Mouse (Mus musculus): ENCODE data around the gene Foxk1. TPM values are rescaled to one million over a fixed set of nuclear protein-coding genes. Genes with fewer than 3 reads are reported as not detected.
A peak's percentile ranks its signal among the peaks of the same experiment; 100 is the strongest.

The Foxk1 gene
- polyA plus RNA-seq, 1 experiment from 2014 or later: 7.9 TPM

- Histone ChIP-seq H3K4me1 (peaks cover 47% of the 10 kb centered on the region), H3K4me3 (peak overlapping the region; percentile 94), H3K9me3 (replicated peaks) (no peaks in the 10 kb centered on the region), H3K27me3 (no peaks in the 10 kb centered on the region), H3K9ac (peak overlapping the region; percentile 44; the same call in 1 of the 2 replicates), H3K27ac (peak overlapping the region; percentile 62), H3K4me2 (replicated peaks) (peak overlapping the region; percentile 93), H3K36me3 (no peaks in the 10 kb centered on the region)
- no peak for ATAC-seq (ENCODE audit: low FRiP score)
- WGBS: 23% methylated on average over 17 of the region's 17 CpGs
These were observed 965 bp upstream of the Foxk1 start for GRCm38 (mm10) chr5:142400181-142400883.

GRCm38 (mm10) chr5:142401641-142402625, 636 bp downstream of the Foxk1 start:
- peak overlapping the region; percentile 93 for H3K4me2 ChIP-seq (replicated peaks)
- H3K9me3 ChIP-seq (replicated peaks): no peaks in the 10 kb centered on the region
- ATAC-seq (ENCODE audit: low FRiP score): peak; percentile 51
- H3K4me3 ChIP-seq: peak overlapping the region; percentile 94
- no peaks in the 10 kb centered on the region for H3K27me3 ChIP-seq
- peaks cover 5% of the 10 kb centered on the region; the same call in 1 of the 2 replicates for H3K36me3 ChIP-seq
- 1% methylated on average over 63 of the region's 67 CpGs for WGBS
- H3K4me1 ChIP-seq: peaks cover 54% of the 10 kb centered on the region
- peak overlapping the region; percentile 90 for H3K9ac ChIP-seq
- peak overlapping the region; percentile 87 for H3K27ac ChIP-seq

GRCm38 (mm10) chr5:142403694-142404093, 2.4 kb downstream of the Foxk1 start:
- 89% methylated on average over 3 of the region's 3 CpGs for WGBS
- Histone ChIP-seq H3K9ac (peak overlapping the region; percentile 35; the same call in 1 of the 2 replicates), H3K27ac (no peak overlapping the region), H3K27me3 (no peaks in the 10 kb centered on the region), H3K4me2 (replicated peaks) (peak overlapping the region; percentile 93), H3K36me3 (peaks cover 5% of the 10 kb centered on the region; the same call in 1 of the 2 replicates), H3K4me1 (peaks cover 61% of the 10 kb centered on the region), H3K4me3 (0 out of 2 replicates have a peak overlapping the region, but pooled peaks have one; percentile 4), H3K9me3 (replicated peaks) (no peaks in the 10 kb centered on the region)
- ATAC-seq (ENCODE audit: low FRiP score): no peak

GRCm38 (mm10) chr5:142404307-142404706, 3.0 kb downstream of the Foxk1 start:
- Histone ChIP-seq H3K36me3 (peaks cover 5% of the 10 kb centered on the region; the same call in 1 of the 2 replicates), H3K4me3 (no peak overlapping the region), H3K9me3 (replicated peaks) (no peaks in the 10 kb centered on the region), H3K27me3 (no peaks in the 10 kb centered on the region), H3K4me1 (peaks cover 66% of the 10 kb centered on the region), H3K4me2 (replicated peaks) (peak overlapping the region; percentile 27), H3K9ac (no peak overlapping the region), H3K27ac (no peak overlapping the region)
- WGBS: 95% methylated on average over 1 of the region's 1 CpGs
- ATAC-seq (ENCODE audit: low FRiP score): no peak

- Histone ChIP-seq H3K9ac (no peak overlapping the region), H3K27ac (no peak overlapping the region), H3K36me3 (peaks cover 5% of the 10 kb centered on the region; the same call in 1 of the 2 replicates), H3K4me3 (no peak overlapping the region), H3K9me3 (replicated peaks) (no peaks in the 10 kb centered on the region), H3K4me1 (peaks cover 74% of the 10 kb centered on the region), H3K4me2 (replicated peaks) (no peak overlapping the region), H3K27me3 (no peaks in the 10 kb centered on the region)
- 73% methylated on average over 6 of the region's 6 CpGs for WGBS
- no peak for ATAC-seq (ENCODE audit: low FRiP score)
These were observed 4.1 kb downstream of the Foxk1 start for GRCm38 (mm10) chr5:142405426-142405825.

- H3K27me3 ChIP-seq: no peaks in the 10 kb centered on the region
- H3K27ac ChIP-seq: no peak overlapping the region
- no peak overlapping the region for H3K4me2 ChIP-seq (replicated peaks)
- H3K4me3 ChIP-seq: no peak overlapping the region
- no peak overlapping the region for H3K9ac ChIP-seq
- H3K9me3 ChIP-seq (replicated peaks): no peaks in the 10 kb centered on the region
- H3K36me3 ChIP-seq: peaks cover 5% of the 10 kb centered on the region; the same call in 1 of the 2 replicates
- ATAC-seq (ENCODE audit: low FRiP score): no peak
- peaks cover 75% of the 10 kb centered on the region for H3K4me1 ChIP-seq
- 85% methylated on average over 7 of the region's 7 CpGs for WGBS
These were observed 5.1 kb downstream of the Foxk1 start for GRCm38 (mm10) chr5:142406401-142406800.

- ATAC-seq (ENCODE audit: low FRiP score): no peak
- H3K27me3 ChIP-seq: no peaks in the 10 kb centered on the region
- no peaks in the 10 kb centered on the region for H3K9me3 ChIP-seq (replicated peaks)
- no peak overlapping the region for H3K4me2 ChIP-seq (replicated peaks)
- WGBS: 70% methylated on average over 11 of the region's 11 CpGs
- no peak overlapping the region for H3K4me3 ChIP-seq
- H3K4me1 ChIP-seq: peaks cover 73% of the 10 kb centered on the region
- no peak overlapping the region for H3K27ac ChIP-seq
- H3K36me3 ChIP-seq: peaks cover 5% of the 10 kb centered on the region; the same call in 1 of the 2 replicates
- no peak overlapping the region for H3K9ac ChIP-seq
These were observed 5.6 kb downstream of the Foxk1 start for GRCm38 (mm10) chr5:142406937-142407336.

GRCm38 (mm10) chr5:142407381-142407780, 6.1 kb downstream of the Foxk1 start:
- Histone ChIP-seq H3K36me3 (peaks cover 5% of the 10 kb centered on the region; the same call in 1 of the 2 replicates), H3K9ac (no peak overlapping the region), H3K27ac (no peak overlapping the region), H3K27me3 (no peaks in the 10 kb centered on the region), H3K4me2 (replicated peaks) (no peak overlapping the region), H3K4me3 (no peak overlapping the region), H3K9me3 (replicated peaks) (no peaks in the 10 kb centered on the region), H3K4me1 (peaks cover 69% of the 10 kb centered on the region)
- no peak for ATAC-seq (ENCODE audit: low FRiP score)
- WGBS: 82% methylated on average over 7 of the region's 7 CpGs

- ATAC-seq (ENCODE audit: low FRiP score): no peak
- WGBS: 70% methylated on average over 6 of the region's 6 CpGs
- peaks cover 67% of the 10 kb centered on the region for H3K4me1 ChIP-seq
- H3K27me3 ChIP-seq: no peaks in the 10 kb centered on the region
- no peak overlapping the region for H3K9ac ChIP-seq
- no peak overlapping the region for H3K4me2 ChIP-seq (replicated peaks)
- H3K27ac ChIP-seq: no peak overlapping the region
- H3K4me3 ChIP-seq: no peak overlapping the region
- H3K36me3 ChIP-seq: peaks cover 5% of the 10 kb centered on the region; the same call in 1 of the 2 replicates
- H3K9me3 ChIP-seq (replicated peaks): no peaks in the 10 kb centered on the region
These were observed 7.9 kb downstream of the Foxk1 start for GRCm38 (mm10) chr5:142409169-142409568.

GRCm38 (mm10) chr5:142410348-142410747, 9.1 kb downstream of the Foxk1 start:
- H3K36me3 ChIP-seq: peaks cover 5% of the 10 kb centered on the region; the same call in 1 of the 2 replicates
- H3K4me3 ChIP-seq: no peak overlapping the region
- no peak overlapping the region for H3K9ac ChIP-seq
- no peak overlapping the region for H3K4me2 ChIP-seq (replicated peaks)
- peak overlapping the region; percentile 40 for H3K27ac ChIP-seq
- H3K9me3 ChIP-seq (replicated peaks): no peaks in the 10 kb centered on the region
- H3K4me1 ChIP-seq: peaks cover 65% of the 10 kb centered on the region
- WGBS: 38% methylated on average over 7 of the region's 7 CpGs
- no peaks in the 10 kb centered on the region for H3K27me3 ChIP-seq
- no peak for ATAC-seq (ENCODE audit: low FRiP score)

- peaks cover 68% of the 10 kb centered on the region for H3K4me1 ChIP-seq
These were observed 11.5 kb downstream of the Foxk1 start for GRCm38 (mm10) chr5:142412678-142413385.

More at GRCm38 (mm10) chr5:142412678-142413385, 11.5 kb downstream of the Foxk1 start:
- no peak; the same call in 1 of the 2 replicates for ATAC-seq (ENCODE audit: low FRiP score)
- Histone ChIP-seq H3K36me3 (0 out of 2 replicates have a peak, but pooled peaks cover under 1% of the 10 kb centered on the region), H3K4me2 (replicated peaks) (no peak overlapping the region), H3K27ac (peak overlapping the region; percentile 32; the same call in 1 of the 2 replicates), H3K9me3 (replicated peaks) (no peaks in the 10 kb centered on the region), H3K4me3 (no peak overlapping the region), H3K27me3 (no peaks in the 10 kb centered on the region), H3K9ac (no peak overlapping the region)
- 60% methylated on average over 6 of the region's 6 CpGs for WGBS
